Mouse (Mus musculus) lung, postnatal 0 days (tissue): Measurements from ENCODE around the gene Srgap2.

ENCODE experiments used
- CTCF ChIP-seq: IDR thresholded peaks from 2 replicates; pipeline ENCODE4 v1.5.1; 2016; ENCODE audit warnings: antibody characterized with exemption, mild to moderate bottlenecking
- EP300 ChIP-seq: IDR thresholded peaks from 2 replicates; pipeline ENCODE4 v1.6.1; 2016; ENCODE audit warnings: antibody characterized with exemption, mild to moderate bottlenecking, control low read depth

GRCm38 (mm10) chr1:131460914-131461530 lies 66.1 kb downstream of the Srgap2 start:
- TF ChIP-seq CTCF (no peak), EP300 (no peak)
